Mouse (Mus musculus): ENCODE measurements around the gene Zfp677. TPM values are rescaled to one million over a fixed set of nuclear protein-coding genes. Genes with fewer than 3 reads are reported as not detected.
A peak's percentile ranks its signal among the peaks of the same experiment; 100 is the strongest.
"Not testable (repeated sequence)": the region's sequence is repeated elsewhere in the genome, so short reads cannot be mapped to it uniquely, and the experiment has no call there.

Gene Zfp677
- 4.5 and 5.8 TPM in 2 replicates for polyA plus RNA-seq (2015; fragmentation: Nextera tagmentation; extraction: Ambion mirVana)

GRCm38 (mm10) chr17:21383391-21384056 is at the start of gene Zfp677:
Zfp677 (plus strand) TSS chr17:21383748.
- Histone ChIP-seq H3K4me3 (peak within 1 kb of the TSS; percentile 45), H3K9me3 (no peaks in the 10 kb centered on the region), H3K27me3 (no peaks in the 10 kb centered on the region), H3K4me2 (peak within 1 kb of the TSS; percentile 77), H3K27ac (peak within 1 kb of the TSS; percentile 4; the same call in 1 of the 2 replicates), H3K4me1 (replicated peaks) (peaks cover 13% of the 10 kb centered on the region), H3K9ac (peak within 1 kb of the TSS; percentile 65), H3K36me3 (no peaks in the 10 kb centered on the region)
- 4% methylated on average over 20 of the region's 20 CpGs for WGBS
- ATAC-seq (ENCODE audit: low FRiP score): peak; percentile 99

DNA sequence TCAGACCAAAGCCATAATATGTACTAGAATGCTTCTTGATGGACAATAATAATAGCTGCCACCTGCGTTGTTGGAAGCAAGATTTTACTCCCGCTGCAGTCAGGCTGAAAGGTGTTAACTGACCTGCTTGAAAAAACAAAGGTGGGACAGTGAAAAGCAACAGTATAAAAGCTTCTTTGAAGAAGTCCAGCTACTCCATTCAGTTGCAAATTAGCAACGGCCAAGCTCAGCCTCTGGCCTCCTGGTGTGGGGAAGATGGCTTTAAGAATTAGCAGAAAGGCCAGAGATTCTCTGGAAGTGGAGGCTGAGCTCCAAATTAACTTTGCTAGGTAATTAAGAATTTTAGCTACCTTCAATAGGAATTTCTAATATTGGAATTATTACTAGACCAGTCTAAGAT is 15.5 kb upstream of the Zfp677 start:
- not testable (repeated sequence) for H3K27me3 ChIP-seq; H3K4me3 ChIP-seq; H3K4me1 ChIP-seq (replicated peaks); H3K4me2 ChIP-seq; H3K27ac ChIP-seq; H3K9ac ChIP-seq; H3K36me3 ChIP-seq; H3K9me3 ChIP-seq; ATAC-seq (ENCODE audit: low FRiP score)
- WGBS: 13% methylated on average over 3 of the region's 3 CpGs

- no peaks in the 10 kb centered on the region for H3K9me3 ChIP-seq
- H3K27me3 ChIP-seq: no peaks in the 10 kb centered on the region
- no peaks in the 10 kb centered on the region for H3K36me3 ChIP-seq
- WGBS: 12% methylated on average over 31 of the region's 31 CpGs
- peak; percentile 54; the same call in 1 of the 2 replicates for ATAC-seq (ENCODE audit: low FRiP score)
- peak overlapping the region; percentile 39 for H3K4me3 ChIP-seq
- H3K27ac ChIP-seq: no peak overlapping the region
- H3K4me1 ChIP-seq (replicated peaks): no peaks in the 10 kb centered on the region; the same call in 1 of the 2 replicates
- H3K4me2 ChIP-seq: peak overlapping the region; percentile 62
- H3K9ac ChIP-seq: peak overlapping the region; percentile 61
Measured at GRCm38 (mm10) chr17:21369925-21370719, 13.4 kb upstream of the Zfp677 start.

GRCm38 (mm10) chr17:21375311-21375710 is 8.2 kb upstream of the Zfp677 start:
- ATAC-seq (ENCODE audit: low FRiP score): no peak
- no peak overlapping the region for H3K4me3 ChIP-seq
- H3K4me1 ChIP-seq (replicated peaks): no peaks in the 10 kb centered on the region
- no peaks in the 10 kb centered on the region for H3K27me3 ChIP-seq
- no peak overlapping the region for H3K4me2 ChIP-seq
- no peaks in the 10 kb centered on the region for H3K36me3 ChIP-seq
- H3K9ac ChIP-seq: no peak overlapping the region
- no peak overlapping the region for H3K27ac ChIP-seq
- H3K9me3 ChIP-seq: no peaks in the 10 kb centered on the region
- 71% methylated on average over 1 of the region's 1 CpGs for WGBS

DNA sequence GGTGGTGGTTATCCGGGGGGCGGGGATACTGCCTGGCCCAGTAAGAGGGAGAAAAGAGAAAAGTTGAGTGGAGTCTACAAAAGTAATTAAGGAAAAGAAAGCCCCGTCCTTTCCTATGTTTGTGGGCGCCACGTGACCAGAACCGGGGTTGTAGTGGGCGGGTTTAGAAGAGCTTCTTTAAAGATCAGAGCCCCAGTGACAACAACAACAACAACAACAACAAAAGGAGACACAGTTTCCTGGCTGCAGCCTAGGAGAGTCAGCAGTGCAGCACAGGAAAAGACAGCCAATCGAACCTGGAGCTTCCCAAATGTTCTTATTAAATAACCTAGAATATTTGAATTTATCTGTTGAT is 486 bp downstream of the Zfp677 start:
- ATAC-seq (ENCODE audit: low FRiP score): peak; percentile 70
- peak overlapping the region; percentile 4; the same call in 1 of the 2 replicates for H3K27ac ChIP-seq

DNA sequence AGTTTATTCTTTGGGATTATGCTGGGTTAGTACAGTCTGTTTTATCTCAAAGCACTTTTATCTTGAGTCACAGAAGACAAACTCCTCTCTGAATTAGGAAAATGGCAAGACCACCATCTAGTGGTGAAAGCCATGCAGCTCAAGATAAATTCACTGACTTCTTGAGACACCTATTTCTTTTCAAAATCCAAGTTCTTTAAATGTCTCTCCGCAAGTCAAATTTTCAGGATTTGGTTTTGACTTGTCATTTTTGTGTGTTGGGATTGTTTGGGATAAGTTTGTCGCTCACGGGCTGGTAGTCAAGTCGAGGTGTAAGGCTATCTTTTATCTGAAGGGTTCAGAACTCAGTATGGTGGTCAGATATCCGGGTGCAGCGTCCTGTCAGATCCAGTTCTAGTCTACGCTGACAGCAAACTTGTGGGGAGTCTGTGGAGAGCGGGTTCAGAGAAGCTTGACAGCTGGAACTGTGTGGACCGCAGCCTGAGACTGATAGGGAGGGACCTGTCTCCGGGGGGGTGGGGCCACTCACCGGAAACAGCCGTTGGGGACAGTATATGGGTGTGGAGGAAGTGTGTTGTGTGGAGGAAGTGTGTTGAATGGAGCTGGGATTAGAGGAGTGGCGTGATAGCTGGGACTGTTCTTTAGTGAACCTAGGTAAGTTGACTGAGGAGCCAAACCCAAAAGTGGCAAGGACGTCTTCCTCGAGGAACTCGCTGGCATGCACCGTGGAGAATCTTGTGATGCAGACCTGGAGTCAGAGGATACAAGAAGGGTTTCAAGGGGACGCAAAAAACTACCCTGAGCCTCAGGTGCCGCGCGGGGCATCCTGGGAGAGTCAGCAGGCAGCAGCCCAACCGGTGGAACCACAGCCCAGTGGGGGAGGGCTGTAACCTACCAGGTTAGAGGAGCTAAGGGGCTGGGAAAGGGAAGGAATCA is 39.4 kb downstream of the Zfp677 start, which contains the start of gene Zfp54:
TSS of gene Zfp54 (plus strand) at position 564 of the 936 bp plus-strand sequence.
- H3K27ac ChIP-seq: peak within 1 kb of the TSS; percentile 36
- H3K4me1 ChIP-seq (replicated peaks): peaks cover 9% of the 10 kb centered on the region
- no peaks in the 10 kb centered on the region for H3K36me3 ChIP-seq
- peak within 1 kb of the TSS; percentile 48 for H3K4me3 ChIP-seq
- peak within 1 kb of the TSS; percentile 80 for H3K4me2 ChIP-seq
- no peaks in the 10 kb centered on the region for H3K9me3 ChIP-seq
- H3K9ac ChIP-seq: peak within 1 kb of the TSS; percentile 71
- ATAC-seq (ENCODE audit: low FRiP score): peak; percentile 98
- H3K27me3 ChIP-seq: no peaks in the 10 kb centered on the region
- WGBS: under 1% methylated on average over 22 of the region's 22 CpGs

More for the DNA sequence above, 486 bp downstream of the Zfp677 start:
- WGBS: 17% methylated on average over 8 of the region's 8 CpGs
- H3K9ac ChIP-seq: peak overlapping the region; percentile 65
- H3K4me2 ChIP-seq: peak overlapping the region; percentile 77
- no peaks in the 10 kb centered on the region for H3K9me3 ChIP-seq
- no peaks in the 10 kb centered on the region for H3K36me3 ChIP-seq
- H3K27me3 ChIP-seq: no peaks in the 10 kb centered on the region
- peaks cover 13% of the 10 kb centered on the region for H3K4me1 ChIP-seq (replicated peaks)
- peak overlapping the region; percentile 45 for H3K4me3 ChIP-seq

DNA sequence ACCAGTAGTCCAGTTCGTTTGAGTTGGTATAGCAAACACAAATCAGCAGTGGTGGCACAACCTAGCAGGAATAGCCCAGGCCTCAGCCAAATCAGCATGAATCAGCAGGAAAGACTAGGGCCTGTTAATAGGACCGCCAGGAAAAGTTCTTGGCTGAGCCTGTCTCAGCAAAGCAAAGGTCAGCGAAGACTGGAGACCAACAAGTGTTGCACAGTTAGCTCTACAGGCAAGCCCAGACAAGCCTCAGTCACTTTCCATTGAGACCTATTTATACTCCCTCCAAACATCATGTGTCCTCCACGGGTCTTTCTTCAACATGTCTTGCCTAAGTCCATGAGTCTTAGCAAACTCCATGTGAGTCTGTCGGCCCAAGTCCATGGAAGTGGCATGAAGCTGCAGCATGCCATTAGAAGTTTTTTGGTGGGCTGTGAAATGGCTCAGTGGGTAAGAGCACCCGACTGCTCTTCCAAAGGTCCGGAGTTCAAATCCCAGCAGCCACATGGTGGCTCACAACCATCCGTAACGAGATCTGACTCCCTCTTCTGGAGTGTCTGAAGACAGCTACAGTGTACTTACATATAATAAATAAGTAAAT is 55.4 kb downstream of the Zfp677 start:
- H3K9ac ChIP-seq; H3K27me3 ChIP-seq; H3K4me1 ChIP-seq (replicated peaks); H3K36me3 ChIP-seq; H3K4me2 ChIP-seq; ATAC-seq (ENCODE audit: low FRiP score); H3K4me3 ChIP-seq; H3K27ac ChIP-seq; H3K9me3 ChIP-seq: not testable (repeated sequence)
- WGBS: 81% methylated on average over 9 of the region's 9 CpGs

Other genes starting within 250 kb of the Zfp677 start
- gene Vmn1r234, start 157.7 kb upstream of the Zfp677 start, polyA plus RNA-seq (2015; fragmentation: Nextera tagmentation; extraction: Ambion mirVana): not detected in 2 replicates
- gene Vmn1r235, start 127.3 kb upstream of the Zfp677 start, polyA plus RNA-seq (2015; fragmentation: Nextera tagmentation; extraction: Ambion mirVana): not detected in 2 replicates
- not detected in 2 replicates for gene Vmn1r236, start 100.8 kb upstream of the Zfp677 start, polyA plus RNA-seq (2015; fragmentation: Nextera tagmentation; extraction: Ambion mirVana)
- gene Vmn1r237, start 71.9 kb upstream of the Zfp677 start, polyA plus RNA-seq (2015; fragmentation: Nextera tagmentation; extraction: Ambion mirVana): not detected in 2 replicates
- 4.6 and 5.2 TPM in 2 replicates for gene Zfp54, start 39.5 kb downstream of the Zfp677 start, polyA plus RNA-seq (2015; fragmentation: Nextera tagmentation; extraction: Ambion mirVana)
- 13.0 and 15.1 TPM in 2 replicates for gene Zfp51, start 66.6 kb downstream of the Zfp677 start, polyA plus RNA-seq (2015; fragmentation: Nextera tagmentation; extraction: Ambion mirVana)
- 10.0 and 10.4 TPM in 2 replicates for gene Zfp53, start 105.2 kb downstream of the Zfp677 start, polyA plus RNA-seq (2015; fragmentation: Nextera tagmentation; extraction: Ambion mirVana)
- 1.9 and 2.5 TPM in 2 replicates for gene Zfp52, start 151.8 kb downstream of the Zfp677 start, polyA plus RNA-seq (2015; fragmentation: Nextera tagmentation; extraction: Ambion mirVana)
- gene Zfp948, start 183.3 kb downstream of the Zfp677 start, polyA plus RNA-seq (2015; fragmentation: Nextera tagmentation; extraction: Ambion mirVana): 16.0 and 18.1 TPM in 2 replicates

Data from hindbrain, embryonic 13.5 days (tissue).